Mouse (Mus musculus): Measurements from ENCODE around the gene Zfp715.

DNA sequence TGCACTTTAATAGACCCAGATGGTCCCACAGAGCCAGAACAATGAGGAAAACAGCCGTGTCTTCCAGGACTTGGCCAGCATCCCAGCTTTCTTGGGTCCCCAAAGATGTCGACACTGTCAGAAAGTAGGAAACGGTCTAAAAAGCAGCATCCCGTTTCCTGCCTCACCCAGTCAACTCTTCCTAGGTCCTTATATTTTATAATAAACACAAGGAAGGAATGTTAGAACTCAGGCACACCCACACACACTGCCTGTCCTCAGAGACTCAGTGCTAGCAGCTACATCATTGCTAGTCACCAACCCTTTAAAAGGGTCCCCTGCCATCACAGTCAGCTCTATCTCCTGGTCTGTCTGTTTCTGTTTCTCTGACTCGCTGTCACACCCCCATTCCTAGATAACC is 35.7 kb downstream of the Zfp715 start:
- TF ChIP-seq CTCF (conservative IDR thresholded peaks at IDR 0.05; ENCODE audit: insufficient read depth, insufficient read length, low read depth, low read length) = no peak
- TF ChIP-seq POLR2A (IDR thresholded peaks at IDR 0.05; ENCODE audit: low read depth, low read length) = no peak
